Mouse (Mus musculus) mouse embryonic stem cell (cell line): ENCODE results near the gene Lman1l.

ENCODE experiments used
- in situ Hi-C, 2 experiments: fragments of 300-500 bp; cut with MboI; formaldehyde crosslinking; loops; 1 replicate in 1 of 2; 3 replicates in 1 of 2; pipeline ENCODE4 v1.14.3; 2019 to 2020; ENCODE audit warnings: low sequenced_read_pairs in 2 of 2, low pct_unique_long_range_greater_than_20kb in 1 of 2, mixed read lengths in 1 of 2; ENCODE audit not compliant: unreplicated experiment in 1 of 2

Gene Lman1l

DNA sequence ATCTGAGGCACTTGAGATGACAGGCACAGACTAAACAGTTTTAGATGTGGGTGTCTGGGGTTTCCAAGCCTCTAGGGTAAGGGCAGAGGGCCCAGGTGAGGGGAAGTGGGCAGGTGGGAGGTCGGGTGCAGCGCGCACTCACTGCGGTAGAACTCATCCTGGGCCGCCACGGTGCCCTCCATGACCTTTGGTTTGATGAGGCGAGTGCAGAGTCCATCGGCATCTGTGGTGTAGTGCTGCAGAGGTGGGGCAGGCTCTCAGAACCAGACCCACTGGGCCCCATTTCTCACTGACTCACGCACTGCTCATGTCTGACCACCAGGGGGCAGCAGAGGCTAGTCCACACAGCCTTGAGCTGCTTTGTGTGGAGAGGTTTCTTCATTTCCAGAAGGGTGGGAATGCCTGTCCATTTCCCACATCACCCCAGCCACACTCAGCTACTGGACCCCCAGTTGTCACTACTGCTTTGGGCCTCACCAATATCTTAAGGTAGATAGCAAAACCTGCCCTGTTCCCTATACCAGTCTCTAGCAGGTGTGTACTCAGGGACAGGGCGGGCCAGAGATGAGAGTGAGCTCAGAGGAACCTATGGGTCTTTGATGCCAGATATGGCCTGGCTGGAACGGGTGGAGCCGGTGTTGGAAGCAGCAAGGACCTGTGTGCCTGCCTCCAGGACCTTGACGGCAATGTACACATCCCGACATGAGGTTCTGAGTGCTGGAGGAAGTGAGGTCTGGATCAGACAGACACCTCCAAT, 8.7 kb upstream of the Lman1l start:
- in situ Hi-C loops = no loop called here

DNA sequence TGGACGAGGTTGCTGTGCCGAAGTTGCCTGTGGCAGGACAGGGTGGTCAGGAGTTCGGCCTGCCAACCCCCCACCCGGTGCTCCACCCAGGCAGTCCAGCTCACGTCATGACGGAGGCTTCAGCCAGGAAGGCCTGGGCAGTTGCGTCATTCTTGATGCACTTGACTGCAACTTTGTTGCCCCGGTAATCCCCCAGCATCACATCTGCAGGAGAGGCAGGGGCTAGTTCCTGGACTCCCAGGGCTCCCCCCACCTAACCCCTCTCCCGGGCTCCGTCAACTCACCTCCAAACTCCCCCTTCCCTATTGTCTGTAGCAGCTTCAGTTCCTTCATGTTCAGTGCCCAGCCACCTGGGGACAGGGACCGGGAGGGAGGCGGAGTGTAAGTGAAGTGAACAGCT, 8.1 kb upstream of the Lman1l start:
- in situ Hi-C loops = no loop called here

DNA sequence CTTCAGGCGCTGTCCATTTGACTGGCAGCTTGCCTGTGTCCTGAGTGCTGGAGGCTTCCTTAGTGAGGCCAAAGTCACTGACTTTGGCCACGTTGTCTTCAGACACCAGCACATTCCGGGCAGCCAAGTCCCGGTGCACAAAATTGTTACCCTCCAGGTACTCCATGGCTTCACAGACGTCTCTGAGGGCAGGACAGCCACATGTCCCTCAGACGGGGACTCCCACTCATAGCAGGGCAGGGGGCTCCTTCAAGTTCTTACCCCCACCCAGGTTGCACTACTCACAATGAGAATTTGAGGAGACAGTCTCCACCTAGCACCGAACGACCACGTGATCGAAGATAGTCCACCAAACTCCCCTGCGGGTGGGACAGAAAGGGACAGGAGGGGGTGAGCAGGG, 7.3 kb upstream of the Lman1l start:
- in situ Hi-C loops = no loop called here

DNA sequence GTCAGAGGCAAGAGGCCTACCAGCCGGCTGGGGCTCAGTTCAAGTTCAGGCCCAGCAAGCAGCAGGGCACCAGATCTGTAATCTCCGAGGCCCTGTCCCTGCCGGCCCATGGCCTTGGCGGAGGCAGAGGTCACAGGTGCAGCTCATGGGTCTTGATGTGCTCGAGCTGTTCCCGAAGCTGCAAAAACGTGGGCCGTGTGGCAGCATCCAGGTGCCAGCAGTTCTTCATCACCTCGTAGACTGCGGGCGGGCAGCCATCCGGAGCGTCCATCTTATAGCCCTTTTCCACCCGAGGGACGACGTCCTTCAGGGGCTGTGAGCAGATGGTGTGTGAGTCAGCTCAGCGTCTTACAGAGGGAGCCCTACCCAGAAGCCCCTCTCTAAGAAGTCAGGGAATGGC, 6.6 kb upstream of the Lman1l start:
- in situ Hi-C loops = no loop called here

DNA sequence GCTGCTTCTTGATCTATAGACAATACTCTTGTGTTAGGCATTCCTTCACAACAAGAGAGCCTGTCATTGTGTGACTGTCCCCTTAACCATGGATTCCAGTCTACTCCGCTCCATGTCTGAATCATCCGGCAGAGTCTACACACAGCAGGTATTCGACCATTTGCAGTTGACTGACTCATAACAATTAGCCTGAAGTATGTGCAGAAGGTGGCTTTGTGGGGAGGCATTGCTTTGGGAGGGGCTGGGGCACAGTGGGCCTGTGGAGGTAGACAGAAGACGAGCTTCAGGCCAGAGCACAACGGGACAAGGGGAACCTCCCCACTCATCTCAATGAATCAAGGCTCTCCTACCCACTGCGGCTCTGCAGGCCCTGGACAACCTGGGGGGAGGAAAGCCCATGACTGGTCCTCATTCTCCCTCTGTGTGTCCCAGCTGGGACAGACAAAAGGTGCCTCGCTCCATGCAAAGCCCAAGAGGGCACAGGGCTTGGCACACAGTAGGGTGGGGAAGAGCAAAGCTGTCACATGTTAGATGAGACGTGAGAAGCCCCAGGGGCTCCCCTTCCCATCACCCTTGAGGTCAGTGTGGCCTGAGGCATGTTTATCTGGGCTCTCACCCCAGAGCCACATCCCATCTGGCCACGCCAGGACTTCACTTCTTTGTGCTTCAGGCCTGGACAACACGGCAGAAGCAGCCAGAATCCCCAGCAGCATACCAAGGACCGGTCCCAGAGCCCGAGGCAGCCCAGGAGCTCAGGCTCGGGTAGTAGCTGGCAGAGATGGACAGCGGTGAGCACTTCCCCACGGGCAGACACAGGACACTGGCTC, 5.3 kb upstream of the Lman1l start:
- in situ Hi-C loops = no loop called here

DNA sequence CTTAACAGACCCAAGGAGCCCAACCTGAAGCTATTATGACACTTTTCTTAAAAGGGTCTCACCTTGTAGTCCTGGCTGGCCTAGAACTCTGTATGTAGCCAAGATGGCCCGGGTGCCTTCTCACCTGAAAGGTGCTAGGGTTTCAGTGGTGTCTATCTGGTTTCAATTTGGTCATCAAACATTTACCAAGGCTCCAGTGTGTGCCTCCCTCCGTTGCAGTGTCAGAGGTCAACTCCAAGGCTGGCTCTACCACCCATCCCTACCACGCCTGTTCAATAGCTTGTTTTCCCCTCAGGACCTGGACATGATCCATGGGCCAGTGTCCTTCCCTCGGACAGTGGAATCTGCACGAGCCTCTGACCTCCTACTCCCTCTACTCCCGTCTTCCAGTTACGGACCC, 3.7 kb upstream of the Lman1l start:
- in situ Hi-C loops = no loop called here

DNA sequence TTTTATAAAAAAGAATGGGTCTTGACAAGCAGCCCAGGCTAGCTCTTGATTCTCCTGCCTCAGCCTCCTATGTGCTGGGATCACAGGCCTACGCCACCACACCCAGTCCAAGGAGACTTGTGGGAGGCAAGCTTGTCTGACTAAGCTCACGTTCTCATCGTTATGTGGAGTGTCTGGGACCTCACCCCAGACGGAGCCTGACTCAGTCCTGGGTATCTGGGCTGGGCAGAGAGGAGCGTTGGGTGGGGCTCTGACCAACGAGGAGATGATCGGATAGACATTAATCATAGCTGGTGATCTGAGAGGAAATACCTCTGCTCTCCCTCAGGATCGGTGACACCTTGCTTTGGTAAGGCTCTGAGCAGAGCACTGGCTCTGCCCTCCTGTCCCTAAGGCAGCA, 1.7 kb downstream of the Lman1l start:
- in situ Hi-C loops = no loop called here

DNA sequence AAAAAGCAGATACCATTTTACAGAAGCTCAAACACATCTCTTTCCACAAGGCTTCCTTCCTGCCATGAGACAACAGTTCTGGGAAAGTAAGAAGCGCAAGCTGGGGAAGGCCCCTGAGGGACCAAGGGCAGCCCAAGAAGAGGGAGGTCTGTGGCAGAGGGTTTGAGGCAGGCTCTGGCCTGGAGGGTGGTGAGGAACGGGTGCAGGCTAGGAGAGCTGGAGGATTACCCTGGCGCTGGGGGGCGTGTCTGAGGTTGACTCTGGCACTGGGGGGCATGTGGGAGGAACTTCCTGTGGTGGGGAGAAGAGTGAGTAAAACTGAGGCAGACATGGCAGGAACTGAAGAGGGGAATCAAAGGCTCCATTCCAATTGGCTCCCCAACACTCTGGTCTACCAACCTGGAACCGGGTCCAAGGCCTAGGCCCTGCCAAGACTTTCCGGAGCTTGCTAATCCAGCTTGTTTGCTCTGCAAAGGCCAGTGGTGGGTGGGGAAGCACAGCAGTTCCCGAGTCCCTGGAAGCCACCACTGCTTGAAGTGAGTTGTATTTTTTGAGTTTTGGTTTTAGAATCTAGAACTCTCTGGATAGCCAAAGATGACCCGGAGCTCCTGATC, 2.9 kb downstream of the Lman1l start:
- in situ Hi-C loops = no loop called here

DNA sequence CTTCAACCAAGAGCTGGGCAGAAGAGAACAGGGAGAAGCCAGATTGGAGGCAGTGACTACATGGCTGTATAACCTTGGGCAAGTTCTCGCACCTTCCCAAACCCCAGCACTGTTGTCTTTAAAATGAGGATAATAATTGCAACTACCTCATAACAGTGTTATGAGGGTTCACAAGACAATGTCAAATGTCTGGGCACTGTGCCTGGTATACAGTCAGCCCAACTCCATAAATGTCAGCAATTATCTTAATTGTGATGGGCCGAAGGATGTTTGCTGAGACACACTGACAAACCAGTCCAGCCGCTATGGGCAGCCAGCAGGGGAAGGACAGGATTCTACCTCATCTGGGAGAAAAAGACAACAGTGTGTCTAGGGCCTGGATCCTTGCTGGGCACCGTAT, 5.8 kb downstream of the Lman1l start:
- in situ Hi-C loops = no loop called here

DNA sequence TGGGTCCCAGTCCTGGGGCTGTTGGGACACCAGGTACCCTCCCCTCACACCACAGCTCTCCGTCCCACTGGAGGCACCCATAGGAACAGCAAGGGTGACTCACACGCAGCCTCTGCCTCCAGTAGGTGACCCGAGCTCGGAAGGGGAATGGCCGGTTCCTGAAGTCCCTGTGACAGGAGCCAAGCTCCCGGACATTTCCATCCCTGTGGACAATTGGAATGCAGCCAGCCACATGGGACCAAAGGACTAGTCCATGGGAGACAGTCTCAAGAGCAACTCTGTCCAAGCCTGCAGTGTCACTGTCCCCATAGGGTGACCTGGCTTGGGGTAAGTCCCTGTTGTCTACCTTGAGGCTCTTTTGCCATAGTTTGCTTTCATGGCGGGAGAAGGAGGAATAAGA, 6.6 kb downstream of the Lman1l start:
- in situ Hi-C loops = no loop called here

DNA sequence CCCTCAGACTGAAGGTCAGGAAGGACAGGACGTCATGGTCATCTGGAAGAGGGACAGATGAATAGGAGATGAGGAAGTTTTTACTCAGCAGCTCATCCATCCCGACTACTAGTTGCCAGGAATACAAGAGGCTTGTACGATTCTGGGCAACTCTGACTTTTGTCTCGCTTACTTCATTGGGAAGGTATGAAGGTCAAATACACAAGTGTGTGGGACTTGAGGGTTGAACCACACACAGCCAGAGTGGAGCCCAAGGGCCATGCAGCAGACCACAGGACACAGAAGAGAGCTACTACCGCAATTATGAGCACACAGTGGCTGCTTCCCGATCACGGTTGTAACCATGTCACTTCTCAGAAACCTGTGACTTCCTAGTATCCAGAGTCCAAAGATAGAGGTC, 8.0 kb downstream of the Lman1l start:
- in situ Hi-C loops = no loop called here

DNA sequence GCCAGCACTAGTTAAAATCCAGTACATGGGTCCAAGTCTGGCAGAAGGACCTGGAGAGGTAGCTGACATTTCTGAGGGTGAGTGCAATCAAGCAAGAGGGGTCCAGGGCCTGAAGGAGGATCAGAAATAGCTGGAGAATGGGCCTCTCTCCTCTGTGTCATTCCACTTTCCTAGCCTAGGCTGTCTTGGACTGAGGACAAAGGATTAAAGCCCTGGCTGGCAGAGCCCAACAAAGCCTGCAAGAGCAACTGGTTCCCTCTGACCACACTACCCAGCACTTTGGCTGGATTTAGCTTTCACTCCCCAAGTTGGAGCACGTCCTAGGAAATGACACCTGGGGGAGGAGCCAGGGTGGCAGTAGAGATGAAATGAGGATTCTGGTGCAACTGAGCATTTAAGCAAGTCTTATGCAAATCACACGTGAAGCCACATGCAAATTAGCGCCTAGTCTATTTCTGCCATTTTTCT, 10.2 kb downstream of the Lman1l start:
- in situ Hi-C loops = no loop called here

DNA sequence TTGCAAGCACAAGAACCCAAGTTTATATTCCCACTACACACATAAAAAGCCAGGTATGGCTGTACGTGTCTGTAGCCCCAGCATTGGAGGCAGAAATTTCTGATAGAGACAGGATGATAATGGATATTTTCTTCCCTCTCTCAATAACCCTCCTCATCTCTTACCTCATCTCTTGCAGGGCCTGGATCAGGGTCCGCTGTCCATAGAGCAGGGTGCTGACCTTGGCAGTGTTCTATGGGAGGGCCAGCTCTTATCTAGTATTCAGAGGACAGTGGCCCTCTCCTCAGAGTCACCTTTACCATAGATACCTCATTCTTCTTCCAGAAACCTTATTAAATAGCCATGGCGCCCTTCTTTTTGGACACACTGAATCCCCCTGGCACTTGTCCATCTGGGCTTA, 10.8 kb downstream of the Lman1l start:
- in situ Hi-C loops = no loop called here

DNA sequence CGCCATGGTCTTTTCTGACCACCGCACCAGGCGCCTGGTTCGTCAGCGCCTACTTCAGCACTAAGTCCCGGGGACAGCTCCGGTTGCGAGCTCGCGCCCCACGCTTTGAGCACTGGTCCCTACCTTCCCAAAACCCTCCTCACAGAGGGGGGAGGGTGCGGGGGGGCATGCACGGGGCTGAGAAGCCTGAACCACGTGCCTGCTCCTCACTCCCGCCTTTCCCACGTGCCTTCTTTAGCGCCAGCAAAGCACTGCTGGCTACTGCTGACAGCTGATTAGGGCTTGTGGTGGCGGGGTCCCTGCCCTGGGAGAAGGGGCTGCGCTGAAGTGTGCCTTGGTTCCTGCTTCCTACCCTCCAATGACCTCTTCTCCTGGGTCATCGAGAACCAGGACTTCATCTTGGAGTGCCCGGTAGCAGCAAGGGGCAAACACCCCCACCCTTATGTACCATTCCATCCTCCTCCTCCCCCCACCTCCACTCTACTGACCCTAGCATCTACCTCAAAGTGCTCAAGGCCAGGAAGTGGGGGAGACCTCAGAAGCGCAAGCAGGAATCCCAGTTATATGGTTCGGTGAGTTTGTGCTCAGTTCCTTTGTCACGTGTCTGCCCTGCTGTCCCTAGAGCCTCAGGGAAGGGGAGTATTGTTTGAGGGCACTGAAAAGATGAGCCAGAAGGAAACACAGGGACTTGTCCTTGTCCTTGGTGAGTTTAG, 14.3 kb downstream of the Lman1l start, which contains the start of gene Cplx3:
TSS of gene Cplx3 (minus strand) at position 143 of the 713 bp plus-strand sequence.
- in situ Hi-C loops = no loop called here

DNA sequence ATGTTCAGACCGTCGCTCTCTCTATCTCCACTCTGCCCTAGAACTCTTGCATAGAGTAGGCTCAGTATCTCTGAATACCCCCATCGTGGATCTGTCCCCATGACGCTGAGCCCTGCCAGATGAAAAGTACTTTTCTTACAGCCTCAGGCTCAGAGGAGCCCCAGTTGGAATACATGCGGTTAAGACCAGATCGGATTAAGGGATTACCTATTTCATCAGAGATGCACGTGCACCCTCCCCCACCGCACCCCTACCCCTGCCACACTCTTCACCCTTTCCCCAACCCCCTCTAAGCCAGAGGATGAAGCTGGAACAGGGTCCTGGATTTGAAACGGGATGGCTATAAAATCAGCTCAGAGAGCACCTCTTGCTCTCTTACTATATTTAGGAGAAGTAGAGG, 15.1 kb downstream of the Lman1l start:
- in situ Hi-C loops = no loop called here

DNA sequence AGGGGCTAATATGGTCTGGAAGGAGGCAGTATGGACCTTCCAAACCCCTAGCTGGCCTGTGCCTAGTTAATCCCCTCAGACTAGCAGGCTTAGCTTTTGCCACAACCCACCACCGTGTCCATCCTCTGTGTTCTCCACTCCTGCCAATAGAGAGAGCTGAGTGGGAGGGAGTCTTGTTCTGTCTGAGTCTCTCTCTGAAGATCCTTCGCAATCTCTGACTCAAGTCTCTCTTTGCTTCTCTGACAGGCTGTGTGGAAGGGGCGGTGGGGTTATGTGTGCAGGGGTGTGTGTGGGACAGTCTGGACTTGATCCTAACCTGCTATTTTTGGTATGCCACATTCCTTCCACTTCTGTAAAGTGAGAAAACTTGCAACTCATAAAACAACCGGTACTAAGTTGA, 15.7 kb downstream of the Lman1l start:
- in situ Hi-C loops = no loop called here

DNA sequence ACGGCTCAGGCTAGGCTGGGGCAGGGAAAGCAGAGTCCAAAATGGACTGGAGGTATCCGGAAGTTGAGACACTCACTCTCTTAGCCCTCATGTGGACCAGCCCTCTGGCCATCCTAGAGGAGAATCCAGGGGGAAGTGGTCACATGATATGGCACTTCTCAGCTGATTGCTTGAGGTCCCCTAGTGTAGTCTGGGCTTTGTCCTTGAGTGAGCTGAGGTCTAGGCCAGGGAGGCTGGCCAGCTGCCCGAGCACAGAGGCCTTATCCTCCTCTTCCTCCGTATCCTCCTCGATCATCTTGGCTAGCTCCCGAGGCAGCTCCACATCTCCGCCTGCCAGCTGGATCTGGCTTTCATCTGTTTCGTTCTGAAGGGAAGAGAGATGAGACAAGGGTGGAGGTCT, 18.5 kb downstream of the Lman1l start:
- in situ Hi-C loops = no loop called here

DNA sequence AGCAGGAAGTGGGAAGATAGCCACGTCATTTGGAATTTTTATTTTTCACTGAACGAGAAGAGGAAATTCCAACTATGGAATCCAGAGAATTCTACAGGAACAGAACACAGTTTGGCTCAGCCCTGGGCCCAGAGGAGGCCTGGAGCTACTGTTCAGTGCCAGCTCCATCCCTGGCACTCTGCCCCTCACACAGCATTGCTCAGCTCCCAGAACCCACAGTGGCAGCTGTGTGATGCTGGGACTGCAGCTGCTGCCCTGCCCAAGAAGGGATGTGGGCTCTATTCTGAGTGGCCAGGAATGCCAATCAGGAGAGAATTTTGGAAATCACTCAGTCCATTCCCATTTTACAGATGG, 19.2 kb downstream of the Lman1l start:
- in situ Hi-C loops = no loop called here
